Mouse (Mus musculus): Measurements from ENCODE around the gene Klkb1.

DNA sequence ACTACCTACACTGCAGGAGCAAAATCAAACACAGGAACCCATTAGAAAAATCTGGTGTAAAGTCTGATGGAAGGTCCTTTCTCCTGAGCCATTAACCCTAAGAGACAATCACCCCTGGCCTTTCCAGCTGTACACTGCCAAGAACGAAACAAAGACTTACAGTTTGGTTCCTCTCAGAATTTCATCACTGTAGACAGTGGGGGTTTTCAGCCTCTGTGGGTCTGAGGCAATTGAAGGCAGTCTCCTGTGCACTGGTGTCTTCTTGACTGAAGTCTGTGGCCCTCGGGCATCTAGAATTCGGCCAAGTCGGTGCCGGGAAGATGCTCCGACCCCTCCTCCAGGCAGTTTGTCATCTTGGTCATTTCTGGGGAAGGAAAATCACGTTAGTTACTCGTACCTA is 49.6 kb upstream of the Klkb1 start:
- no peak for TF ChIP-seq HCFC1 (IDR thresholded peaks at IDR 0.05; ENCODE audit: low read depth, low read length)
- no peak for TF ChIP-seq CTCF (IDR thresholded peaks at IDR 0.05 in 2 of 3, conservative IDR thresholded peaks at IDR 0.05 in 1 of 3; ENCODE audit: control insufficient read depth in 1 of 3, insufficient read depth in 1 of 3, low read depth in 2 of 3, low read length in 3 of 3, poor library complexity in 1 of 3, severe bottlenecking in 1 of 3)
- no peak for TF ChIP-seq MAFK (IDR thresholded peaks at IDR 0.05; ENCODE audit: borderline replicate concordance, low read depth, low read length)
